Mouse (Mus musculus) adrenal gland (tissue): ENCODE results near the gene N4bp2l1.

ENCODE experiments used
- intact Hi-C: fragments of 180-260 bp; cut with DNase I; formaldehyde crosslinking; loops from one replicate; pipeline ENCODE4 v1.15.1; 2025

N4bp2l1 gene

GRCm38 (mm10) chr5:150599301-150600294, 2.6 kb upstream of the N4bp2l1 start:
- intact Hi-C loops: no loop called here

GRCm38 (mm10) chr5:150598202-150599119, 1.5 kb upstream of the N4bp2l1 start:
- intact Hi-C loops: no loop called here

- intact Hi-C loops: no loop called here
Measured at GRCm38 (mm10) chr5:150595366-150596016, 1.5 kb downstream of the N4bp2l1 start.

GRCm38 (mm10) chr5:150594649-150595339, 2.2 kb downstream of the N4bp2l1 start:
- intact Hi-C loops: loop anchor here (5.0 kb wide), 1 partner anchor 72 kb away; the partner anchor contains the start of gene Brca2

- intact Hi-C loops: loop anchor here (5.0 kb wide), 1 partner anchor 72 kb away; the partner anchor contains the start of gene Brca2
Measured at GRCm38 (mm10) chr5:150593756-150594648, 3.0 kb downstream of the N4bp2l1 start.

GRCm38 (mm10) chr5:150592904-150593755, 3.9 kb downstream of the N4bp2l1 start:
- intact Hi-C loops: loop anchor here (5.0 kb wide), 1 partner anchor 71 kb away; the partner anchor contains the start of gene Brca2

GRCm38 (mm10) chr5:150592186-150592903, 4.6 kb downstream of the N4bp2l1 start:
- intact Hi-C loops: loop anchor here (5.0 kb wide), 1 partner anchor 70 kb away; the partner anchor contains the start of gene Brca2

- intact Hi-C loops: loop anchor here (5.0 kb wide), 1 partner anchor 68 kb away; the partner anchor contains the start of gene Brca2
Measured at GRCm38 (mm10) chr5:150589945-150590344, 7.0 kb downstream of the N4bp2l1 start.

GRCm38 (mm10) chr5:150584337-150584729, 12.7 kb downstream of the N4bp2l1 start:
- intact Hi-C loops: no loop called here

GRCm38 (mm10) chr5:150583622-150584336, 13.2 kb downstream of the N4bp2l1 start:
- intact Hi-C loops: no loop called here

- intact Hi-C loops: no loop called here
Measured at GRCm38 (mm10) chr5:150583181-150583580, 13.8 kb downstream of the N4bp2l1 start.

- intact Hi-C loops: no loop called here
Measured at GRCm38 (mm10) chr5:150581180-150581579, 15.8 kb downstream of the N4bp2l1 start.

- intact Hi-C loops: no loop called here
Measured at GRCm38 (mm10) chr5:150578613-150579171, 18.3 kb downstream of the N4bp2l1 start.

- intact Hi-C loops: no loop called here
Measured at GRCm38 (mm10) chr5:150576832-150577231, 20.2 kb downstream of the N4bp2l1 start.

GRCm38 (mm10) chr5:150574885-150575284, 22.1 kb downstream of the N4bp2l1 start:
- intact Hi-C loops: no loop called here

- intact Hi-C loops: no loop called here
Measured at GRCm38 (mm10) chr5:150574403-150574802, 22.6 kb downstream of the N4bp2l1 start.
